Mouse (Mus musculus): ENCODE results near the gene Rhog. TPM values are rescaled to one million over a fixed set of nuclear protein-coding genes. Genes with fewer than 3 reads are reported as not detected.
A peak's percentile ranks its signal among the peaks of the same experiment; 100 is the strongest.

Gene Rhog
- polyA plus RNA-seq, 1 experiment from 2014 or later = 59.5 TPM

GRCm38 (mm10) chr7:102249896-102250630, 5.8 kb downstream of the Rhog start:
- Histone ChIP-seq H3K27ac (peak overlapping the region; percentile 99), H3K36me3 (no peaks in the 10 kb centered on the region), H3K9ac (peak overlapping the region; percentile 92), H3K27me3 (no peaks in the 10 kb centered on the region), H3K9me3 (no peaks in the 10 kb centered on the region), H3K4me1 (peaks cover 38% of the 10 kb centered on the region), H3K4me3 (peak overlapping the region; percentile 80), H3K4me2 (peak overlapping the region; percentile 77)
- under 1% methylated on average over 39 of the region's 49 CpGs for WGBS
- ATAC-seq (ENCODE audit: insufficient number of reproducible peaks, insufficient read depth, low FRiP score, low TSS enrichment, low read depth) = peak; percentile 82

DNA sequence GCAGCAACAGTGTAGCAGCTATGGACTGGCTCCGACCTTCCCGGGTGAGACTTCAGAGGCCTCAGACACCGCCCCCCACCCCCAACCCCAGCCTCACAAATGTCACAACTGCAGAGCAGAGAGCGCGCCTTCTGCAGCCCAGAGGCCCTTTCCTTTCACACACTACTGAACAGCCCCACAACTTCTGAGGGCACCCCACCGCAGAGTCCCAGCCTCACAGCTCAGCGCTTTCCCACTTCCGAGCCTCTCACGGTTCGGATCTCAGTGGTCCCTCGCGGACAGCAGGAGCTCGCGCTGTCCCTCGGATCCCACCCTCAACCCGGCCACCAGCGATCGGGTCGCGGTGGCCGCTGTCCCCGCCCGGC, 6.3 kb downstream of the Rhog start:
- peak; percentile 52 for ATAC-seq (ENCODE audit: insufficient number of reproducible peaks, insufficient read depth, low FRiP score, low TSS enrichment, low read depth)
- Histone ChIP-seq H3K27ac (peak overlapping the region; percentile 99), H3K27me3 (no peaks in the 10 kb centered on the region), H3K36me3 (no peaks in the 10 kb centered on the region), H3K4me2 (peak overlapping the region; percentile 77), H3K4me1 (peaks cover 42% of the 10 kb centered on the region), H3K9me3 (no peaks in the 10 kb centered on the region), H3K9ac (peak overlapping the region; percentile 92), H3K4me3 (peak overlapping the region; percentile 80)
- under 1% methylated on average over 22 of the region's 23 CpGs for WGBS

DNA sequence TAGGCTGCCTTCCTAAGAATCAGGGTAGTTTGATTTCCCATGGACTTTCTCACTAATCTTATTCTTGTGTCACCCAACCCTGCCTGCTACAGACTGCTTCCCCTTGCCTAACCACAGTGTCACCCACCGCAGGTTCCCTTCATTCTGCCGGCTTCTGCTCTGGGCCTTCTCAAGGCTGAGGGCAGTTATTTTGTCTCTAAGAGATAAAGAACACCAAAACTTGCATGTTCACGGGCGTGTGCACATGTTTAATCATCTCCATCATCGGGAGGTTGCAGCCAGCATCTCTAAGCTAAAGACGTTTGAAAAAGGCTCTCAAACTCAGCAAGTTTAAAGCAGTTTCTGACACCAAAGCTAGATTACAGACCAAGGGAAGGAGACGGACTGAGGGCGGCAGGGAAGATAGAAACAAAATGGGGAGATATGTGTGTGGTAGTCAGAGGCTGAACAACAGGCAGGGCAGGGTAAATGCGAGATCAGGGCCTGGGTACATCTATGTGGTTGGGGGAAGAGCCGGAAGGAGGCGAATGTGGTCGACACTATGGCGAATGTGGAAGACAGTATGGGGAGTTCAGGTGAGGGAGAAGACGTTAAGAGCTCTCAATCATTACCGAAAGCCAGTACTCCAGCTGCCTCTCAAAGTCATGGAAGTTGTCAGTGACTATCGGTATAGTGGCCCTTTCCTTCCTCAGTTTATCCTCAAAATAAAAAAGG, 7.0 kb downstream of the Rhog start:
- Histone ChIP-seq H3K4me1 (peaks cover 46% of the 10 kb centered on the region), H3K27me3 (no peaks in the 10 kb centered on the region), H3K9ac (peak overlapping the region; percentile 92), H3K27ac (peak overlapping the region; percentile 99), H3K9me3 (no peaks in the 10 kb centered on the region), H3K4me3 (peak overlapping the region; percentile 80), H3K36me3 (peaks cover 2% of the 10 kb centered on the region; the same call in 1 of the 2 replicates), H3K4me2 (peak overlapping the region; percentile 77)
- no peak for ATAC-seq (ENCODE audit: insufficient number of reproducible peaks, insufficient read depth, low FRiP score, low TSS enrichment, low read depth)
- 24% methylated on average over 16 of the region's 16 CpGs for WGBS

- Histone ChIP-seq H3K4me1 (peaks cover 48% of the 10 kb centered on the region), H3K27ac (no peak overlapping the region), H3K9ac (peak overlapping the region; percentile 92; the same call in 1 of the 2 replicates), H3K4me2 (peak overlapping the region; percentile 77), H3K9me3 (no peaks in the 10 kb centered on the region), H3K36me3 (peaks cover 12% of the 10 kb centered on the region; the same call in 1 of the 2 replicates), H3K4me3 (peak overlapping the region; percentile 80; the same call in 1 of the 2 replicates), H3K27me3 (no peaks in the 10 kb centered on the region)
- 40% methylated on average over 12 of the region's 12 CpGs for WGBS
- ATAC-seq (ENCODE audit: insufficient number of reproducible peaks, insufficient read depth, low FRiP score, low TSS enrichment, low read depth) = no peak
These were observed 8.7 kb downstream of the Rhog start for GRCm38 (mm10) chr7:102246956-102247797.

GRCm38 (mm10) chr7:102246265-102246664, 9.6 kb downstream of the Rhog start:
- no peaks in the 10 kb centered on the region for H3K27me3 ChIP-seq

GRCm38 (mm10) chr7:102245775-102246174, 10.1 kb downstream of the Rhog start:
- WGBS = 4% methylated on average over 1 of the region's 1 CpGs
- Histone ChIP-seq H3K4me1 (peaks cover 48% of the 10 kb centered on the region), H3K36me3 (peaks cover 22% of the 10 kb centered on the region), H3K27me3 (no peaks in the 10 kb centered on the region), H3K9me3 (no peaks in the 10 kb centered on the region), H3K9ac (peak overlapping the region; percentile 51), H3K4me3 (no peak overlapping the region), H3K4me2 (peak overlapping the region; percentile 77; the same call in 1 of the 2 replicates), H3K27ac (peak overlapping the region; percentile 64; the same call in 1 of the 2 replicates)
- ATAC-seq (ENCODE audit: insufficient number of reproducible peaks, insufficient read depth, low FRiP score, low TSS enrichment, low read depth) = no peak

More at GRCm38 (mm10) chr7:102246265-102246664, 9.6 kb downstream of the Rhog start:
- peaks cover 48% of the 10 kb centered on the region for H3K4me1 ChIP-seq
- H3K27ac ChIP-seq = peak overlapping the region; percentile 64; the same call in 1 of the 2 replicates
- H3K9me3 ChIP-seq = no peaks in the 10 kb centered on the region
- H3K4me2 ChIP-seq = peak overlapping the region; percentile 77; the same call in 1 of the 2 replicates
- H3K36me3 ChIP-seq = peaks cover 17% of the 10 kb centered on the region
- no peak overlapping the region for H3K4me3 ChIP-seq
- no peak for ATAC-seq (ENCODE audit: insufficient number of reproducible peaks, insufficient read depth, low FRiP score, low TSS enrichment, low read depth)
- H3K9ac ChIP-seq = peak overlapping the region; percentile 51
- 37% methylated on average over 6 of the region's 6 CpGs for WGBS

DNA sequence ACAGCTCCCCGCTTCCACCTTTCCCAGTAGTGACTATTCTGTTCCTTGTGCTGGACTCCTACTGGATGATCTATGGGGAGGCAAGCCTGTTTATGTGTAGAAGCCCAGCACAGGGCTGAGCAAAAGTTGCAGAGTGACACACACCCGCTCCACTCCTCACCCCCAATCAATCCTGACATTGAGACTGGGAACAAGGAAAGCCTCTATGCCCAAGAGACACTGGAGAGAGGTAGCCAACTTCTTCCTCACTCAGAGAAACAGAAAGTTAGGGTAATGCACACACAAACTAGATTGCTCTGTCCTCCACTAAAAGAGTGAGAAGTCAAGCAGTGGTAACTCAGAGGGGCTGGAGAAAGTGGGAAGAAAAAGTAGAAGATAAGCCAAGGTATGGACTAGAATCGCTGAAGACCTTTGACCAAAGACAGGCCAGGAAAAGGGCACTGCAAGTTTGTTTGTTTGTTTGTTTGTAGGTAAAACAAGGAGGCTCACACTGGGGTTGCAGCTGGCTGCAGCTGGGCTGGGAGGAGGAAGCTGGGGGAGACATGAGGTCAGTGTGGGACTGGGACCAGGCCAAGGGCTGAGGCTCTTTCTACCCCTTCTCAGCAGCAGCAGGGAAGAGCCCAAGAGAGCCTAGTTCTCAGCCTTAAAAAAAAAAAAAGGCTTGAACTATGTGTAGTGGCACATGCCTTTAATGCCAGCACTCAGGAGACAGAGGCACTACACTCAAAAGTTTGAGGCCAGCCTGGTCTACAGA, 10.9 kb downstream of the Rhog start:
- H3K9ac ChIP-seq = 0 out of 2 replicates have a peak overlapping the region, but pooled peaks have one; percentile 21
- no peak overlapping the region for H3K4me3 ChIP-seq
- peaks cover 30% of the 10 kb centered on the region for H3K36me3 ChIP-seq
- H3K4me1 ChIP-seq = peaks cover 48% of the 10 kb centered on the region
- no peak overlapping the region for H3K27ac ChIP-seq
- ATAC-seq (ENCODE audit: insufficient number of reproducible peaks, insufficient read depth, low FRiP score, low TSS enrichment, low read depth) = no peak
- H3K4me2 ChIP-seq = no peak overlapping the region
- H3K9me3 ChIP-seq = no peaks in the 10 kb centered on the region
- WGBS = 80% methylated on average over 3 of the region's 3 CpGs
- no peaks in the 10 kb centered on the region for H3K27me3 ChIP-seq

GRCm38 (mm10) chr7:102243870-102244269, 12.0 kb downstream of the Rhog start:
- no peaks in the 10 kb centered on the region for H3K9me3 ChIP-seq
- no peak overlapping the region for H3K4me2 ChIP-seq
- H3K9ac ChIP-seq = no peak overlapping the region
- no peaks in the 10 kb centered on the region for H3K27me3 ChIP-seq
- peaks cover 44% of the 10 kb centered on the region for H3K4me1 ChIP-seq
- H3K27ac ChIP-seq = no peak overlapping the region
- H3K4me3 ChIP-seq = no peak overlapping the region
- H3K36me3 ChIP-seq = peaks cover 41% of the 10 kb centered on the region
- 76% methylated on average over 2 of the region's 2 CpGs for WGBS
- no peak for ATAC-seq (ENCODE audit: insufficient number of reproducible peaks, insufficient read depth, low FRiP score, low TSS enrichment, low read depth)

DNA sequence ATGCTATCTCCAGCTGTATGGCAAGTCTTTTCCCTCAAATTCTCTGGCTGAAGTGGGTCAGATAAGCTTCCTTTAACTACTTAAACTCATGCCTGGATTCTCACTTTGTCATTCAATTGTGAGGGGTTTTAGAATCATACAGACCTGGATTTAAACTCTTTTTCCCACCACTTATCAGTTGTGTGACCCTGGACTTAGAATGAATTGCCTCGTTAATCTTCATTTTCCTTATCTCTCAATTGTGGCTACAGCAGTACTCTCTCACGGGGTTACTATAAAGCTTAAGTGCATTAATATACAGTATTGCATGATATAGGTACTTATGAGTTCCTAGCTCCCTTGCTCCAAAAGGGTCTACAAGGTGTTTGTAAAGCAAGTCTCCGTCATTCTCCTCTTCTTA, 12.9 kb downstream of the Rhog start:
- H3K36me3 ChIP-seq = peaks cover 50% of the 10 kb centered on the region
- H3K27me3 ChIP-seq = no peaks in the 10 kb centered on the region
- H3K9me3 ChIP-seq = no peaks in the 10 kb centered on the region
- 88% methylated on average over 3 of the region's 3 CpGs for WGBS
- no peak overlapping the region for H3K4me2 ChIP-seq
- no peak overlapping the region for H3K4me3 ChIP-seq
- no peak for ATAC-seq (ENCODE audit: insufficient number of reproducible peaks, insufficient read depth, low FRiP score, low TSS enrichment, low read depth)
- H3K27ac ChIP-seq = no peak overlapping the region
- H3K4me1 ChIP-seq = peaks cover 35% of the 10 kb centered on the region
- H3K9ac ChIP-seq = no peak overlapping the region

- Histone ChIP-seq H3K36me3 (peaks cover 56% of the 10 kb centered on the region), H3K27ac (no peak overlapping the region), H3K4me3 (no peak overlapping the region), H3K9me3 (no peaks in the 10 kb centered on the region), H3K4me2 (no peak overlapping the region), H3K27me3 (no peaks in the 10 kb centered on the region), H3K9ac (no peak overlapping the region), H3K4me1 (peaks cover 29% of the 10 kb centered on the region)
- WGBS = 81% methylated on average over 5 of the region's 5 CpGs
- ATAC-seq (ENCODE audit: insufficient number of reproducible peaks, insufficient read depth, low FRiP score, low TSS enrichment, low read depth) = no peak
These were observed 13.5 kb downstream of the Rhog start for GRCm38 (mm10) chr7:102242371-102242770.

All from embryonic facial prominence, embryonic 13.5 days (tissue).